Comparison of ENCODE assay signal across 27 mouse cellular contexts in the genomic region with DNA sequence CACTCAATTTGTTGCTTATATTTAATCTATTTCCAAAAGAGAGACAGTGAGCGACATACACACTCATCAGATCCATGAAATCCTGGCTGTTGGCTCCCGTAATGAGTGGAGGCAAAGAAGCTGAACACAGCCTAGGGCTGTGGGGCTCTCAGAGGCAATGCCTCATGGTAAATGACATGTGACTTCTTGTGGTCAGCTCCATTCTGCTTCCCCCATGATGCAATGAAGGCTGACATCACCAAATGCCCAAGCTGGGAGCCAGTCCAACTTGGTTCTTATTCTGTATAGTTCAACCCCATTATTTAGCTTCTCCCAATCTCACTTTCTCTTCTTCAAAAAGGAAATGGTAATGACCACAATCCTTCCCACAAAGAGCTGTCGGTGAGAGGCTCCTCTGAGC.
DNase-seq lines count a peak whose midpoint lies in the region; ATAC-seq and TF ChIP-seq lines count a peak whose summit lies in the region.
"Had no signal": no experiment of that assay in that cellular context is flagged by ENCODE, and none has a peak within 500 bp of the region (broad histone marks: within the 10 kb centered on the region; RNA-seq: fewer than 3 reads in every experiment).

No protein-coding gene starts in this region.

- no peak overlapping the region for H3K4me2 ChIP-seq in forebrain, embryonic 14.5 days (ENCODE audit: low read length)
- H3K4me2 ChIP-seq in forebrain, embryonic 15.5 days (replicated peaks) = no peak overlapping the region
- no peak overlapping the region for H3K4me2 ChIP-seq in hindbrain, embryonic 13.5 days
- H3K4me2 ChIP-seq: embryonic facial prominence, embryonic 15.5 days; limb, embryonic 12.5 days; midbrain, embryonic 12.5 days had no signal

- TF ChIP-seq CTCF in thymus, adult 2 months (IDR thresholded peaks at IDR 0.05; ENCODE audit: borderline replicate concordance, control insufficient read depth, extremely low read depth, insufficient read depth, low read length, poor library complexity) = no peak
- no peak for TF ChIP-seq CTCF in brain, embryonic 14.5 days (IDR thresholded peaks at IDR 0.05; ENCODE audit: borderline replicate concordance, extremely low read depth, insufficient read depth, insufficient read length)

- no peak overlapping the region for H3K4me3 ChIP-seq in forebrain, embryonic 14.5 days (ENCODE audit: low read depth, low read length)
- no peak overlapping the region for H3K4me3 ChIP-seq in forebrain, embryonic 15.5 days
- H3K4me3 ChIP-seq in thymus, adult 2 months (ENCODE audit: control insufficient read depth, insufficient read depth, low read length) = no peak overlapping the region
- H3K4me3 ChIP-seq in hindbrain, embryonic 13.5 days = no peak overlapping the region
- H3K4me3 ChIP-seq: embryonic facial prominence, embryonic 15.5 days; forebrain, embryonic 10.5 days; heart, embryonic 10.5 days; limb, embryonic 12.5 days; midbrain, embryonic 12.5 days had no signal

- no peak overlapping the region for H3K27ac ChIP-seq in forebrain, embryonic 14.5 days (ENCODE audit: low read depth, low read length)
- H3K27ac ChIP-seq in forebrain, embryonic 15.5 days (replicated peaks) = no peak overlapping the region
- H3K27ac ChIP-seq in thymus, adult 2 months (ENCODE audit: control insufficient read depth, insufficient read depth, low read length) = no peak overlapping the region
- no peak overlapping the region for H3K27ac ChIP-seq in hindbrain, embryonic 13.5 days
- H3K27ac ChIP-seq: embryonic facial prominence, embryonic 15.5 days; forebrain, embryonic 10.5 days; heart, embryonic 10.5 days; hindbrain, postnatal 0 days; limb, embryonic 12.5 days; liver, embryonic 14.5 days; midbrain, embryonic 12.5 days had no signal

- peak; percentile 2 for DNase-seq in forebrain, embryonic 14.5 days (ENCODE audit: low spot score)
- peak; percentile 33 for DNase-seq in thymus, postnatal 0 days (ENCODE audit: low spot score)
- no peak for DNase-seq in thymus, adult 2 months
- peak; percentile 18 for DNase-seq in brain, embryonic 14.5 days (ENCODE audit: low read depth)
- peak; percentile 2 for DNase-seq in naive thymus-derived CD4-positive, alpha-beta T cell, adult 2 months (ENCODE audit: low read depth)
- DNase-seq: adrenal gland, adult 2 months; B cell, adult 2 months; cerebellum, adult 18-20 months; cerebellum, postnatal 14 days; embryo, embryonic 11 days; kidney, postnatal 36 days; layer of hippocampus, postnatal 36 days; lung, postnatal 10 days; right cerebral cortex, postnatal 14 days; spleen, adult 18-20 months; thymus, postnatal 25 days had no signal

- no peak overlapping the region for H3K9ac ChIP-seq in forebrain, embryonic 14.5 days (ENCODE audit: low read length)
- H3K9ac ChIP-seq in forebrain, embryonic 15.5 days (replicated peaks) = no peak overlapping the region
- no peak overlapping the region for H3K9ac ChIP-seq in hindbrain, embryonic 13.5 days
- H3K9ac ChIP-seq: embryonic facial prominence, embryonic 15.5 days; limb, embryonic 12.5 days; liver, embryonic 14.5 days; midbrain, embryonic 12.5 days had no signal

- no peaks in the 10 kb centered on the region for H3K9me3 ChIP-seq in forebrain, embryonic 14.5 days (replicated peaks; ENCODE audit: control insufficient read depth, low read length)
- no peaks in the 10 kb centered on the region for H3K9me3 ChIP-seq in forebrain, embryonic 15.5 days
- no peaks in the 10 kb centered on the region for H3K9me3 ChIP-seq in hindbrain, embryonic 13.5 days
- H3K9me3 ChIP-seq: embryonic facial prominence, embryonic 15.5 days; forebrain, embryonic 10.5 days; heart, embryonic 10.5 days; limb, embryonic 12.5 days; midbrain, embryonic 12.5 days had no signal

- TF ChIP-seq POLR2A in thymus, adult 2 months (IDR thresholded peaks at IDR 0.05; ENCODE audit: control insufficient read depth, extremely low read depth, insufficient read depth, low read length, poor library complexity) = no peak
- TF ChIP-seq POLR2A in brain, embryonic 14.5 days (IDR thresholded peaks at IDR 0.05; ENCODE audit: borderline replicate concordance, extremely low read depth, insufficient read depth, insufficient read length, poor library complexity, severe bottlenecking) = no peak

- WGBS in forebrain, embryonic 14.5 days = 70% methylated on average over 3 of the region's 3 CpGs
- 60% methylated on average over 3 of the region's 3 CpGs for WGBS in forebrain, embryonic 15.5 days
- WGBS in thymus, adult 2 months = 47% methylated on average over 3 of the region's 3 CpGs
- 88% methylated on average over 3 of the region's 3 CpGs for WGBS in hindbrain, embryonic 13.5 days

- no peaks in the 10 kb centered on the region for H3K36me3 ChIP-seq in forebrain, embryonic 14.5 days (ENCODE audit: control insufficient read depth, insufficient read depth, low read length)
- H3K36me3 ChIP-seq in forebrain, embryonic 15.5 days = no peaks in the 10 kb centered on the region
- no peaks in the 10 kb centered on the region for H3K36me3 ChIP-seq in thymus, adult 2 months (ENCODE audit: control insufficient read depth, insufficient read depth, low read length)
- H3K36me3 ChIP-seq in hindbrain, embryonic 13.5 days = no peaks in the 10 kb centered on the region
- H3K36me3 ChIP-seq: embryonic facial prominence, embryonic 15.5 days; forebrain, embryonic 10.5 days; heart, embryonic 10.5 days; limb, embryonic 12.5 days; midbrain, embryonic 12.5 days had no signal

- no peaks in the 10 kb centered on the region for H3K27me3 ChIP-seq in forebrain, embryonic 14.5 days (replicated peaks; ENCODE audit: control insufficient read depth, insufficient read depth, low read length)
- H3K27me3 ChIP-seq in forebrain, embryonic 15.5 days = no peaks in the 10 kb centered on the region
- no peaks in the 10 kb centered on the region for H3K27me3 ChIP-seq in thymus, adult 2 months (ENCODE audit: control insufficient read depth, insufficient read depth, low read length)
- H3K27me3 ChIP-seq in hindbrain, embryonic 13.5 days = no peaks in the 10 kb centered on the region
- H3K27me3 ChIP-seq: embryonic facial prominence, embryonic 15.5 days; limb, embryonic 12.5 days; midbrain, embryonic 12.5 days had no signal

- no peaks in the 10 kb centered on the region for H3K4me1 ChIP-seq in forebrain, embryonic 14.5 days (ENCODE audit: control insufficient read depth, insufficient read depth, low read length)
- no peaks in the 10 kb centered on the region for H3K4me1 ChIP-seq in forebrain, embryonic 15.5 days
- H3K4me1 ChIP-seq in thymus, adult 2 months (replicated peaks; ENCODE audit: control insufficient read depth, insufficient read depth, low read length) = peaks cover 2% of the 10 kb centered on the region; the same call in 1 of the 2 replicates
- H3K4me1 ChIP-seq in hindbrain, embryonic 13.5 days (replicated peaks) = no peaks in the 10 kb centered on the region
- H3K4me1 ChIP-seq: embryonic facial prominence, embryonic 15.5 days; forebrain, embryonic 10.5 days; heart, embryonic 10.5 days; limb, embryonic 12.5 days; midbrain, embryonic 12.5 days had no signal

- ATAC-seq in forebrain, embryonic 14.5 days = peak; percentile 58; the same call in 1 of the 2 replicates
- no peak for ATAC-seq in forebrain, embryonic 15.5 days (replicated peaks)
- no peak for ATAC-seq in erythroblast, adult 5-6 weeks (replicated peaks; ENCODE audit: low FRiP score, poor library complexity, severe bottlenecking)
- ATAC-seq in hindbrain, embryonic 13.5 days (ENCODE audit: low FRiP score) = no peak
- ATAC-seq: hindbrain, postnatal 0 days; intestine, embryonic 16.5 days had no signal
